Mouse (Mus musculus): ENCODE measurements around the gene Hsd17b13.
A peak's percentile ranks its signal among the peaks of the same experiment; 100 is the strongest.

Hsd17b13 gene

DNA sequence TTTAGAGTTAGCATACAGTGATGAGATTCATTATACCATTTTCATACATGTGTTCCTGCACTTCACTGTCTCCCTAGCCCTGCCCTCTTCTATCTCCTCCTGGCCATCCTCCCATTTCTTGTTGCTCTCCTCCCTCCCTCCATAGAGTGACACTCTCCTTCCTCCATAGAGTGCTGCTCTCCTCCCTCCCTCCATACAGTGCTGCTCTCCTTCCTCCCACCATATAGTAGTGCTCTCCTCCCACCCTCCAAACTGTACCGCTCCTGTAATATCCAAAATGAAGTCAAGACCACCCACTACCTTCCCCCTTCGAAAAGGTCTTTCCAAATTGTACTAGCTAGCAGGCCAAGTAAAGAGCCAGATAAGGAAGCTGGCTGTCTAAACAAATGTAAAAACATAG, 53.5 kb downstream of the Hsd17b13 start:
- no peak for DNase-seq (ENCODE audit: low spot score)

DNA sequence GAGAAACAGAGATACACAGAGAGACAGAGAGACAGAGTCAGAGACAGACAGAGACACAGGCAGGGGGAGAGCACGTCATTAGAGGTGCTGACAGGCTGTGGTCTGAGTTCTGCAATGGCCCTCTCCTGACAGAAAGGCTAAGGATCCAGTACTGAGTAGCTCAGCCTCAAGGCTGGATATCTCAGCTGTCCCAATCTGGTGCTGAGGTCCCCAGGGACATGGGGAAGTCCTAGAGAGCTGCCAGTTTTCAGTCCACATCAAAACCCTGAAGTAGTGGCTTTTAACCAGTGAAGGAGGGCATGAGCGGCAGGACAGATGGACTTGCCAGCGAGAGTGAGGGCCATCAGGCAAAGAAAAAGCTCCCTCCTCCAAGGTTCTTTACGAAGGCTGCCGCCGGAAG, 54.1 kb downstream of the Hsd17b13 start:
- DNase-seq (ENCODE audit: low spot score), result no peak

DNA sequence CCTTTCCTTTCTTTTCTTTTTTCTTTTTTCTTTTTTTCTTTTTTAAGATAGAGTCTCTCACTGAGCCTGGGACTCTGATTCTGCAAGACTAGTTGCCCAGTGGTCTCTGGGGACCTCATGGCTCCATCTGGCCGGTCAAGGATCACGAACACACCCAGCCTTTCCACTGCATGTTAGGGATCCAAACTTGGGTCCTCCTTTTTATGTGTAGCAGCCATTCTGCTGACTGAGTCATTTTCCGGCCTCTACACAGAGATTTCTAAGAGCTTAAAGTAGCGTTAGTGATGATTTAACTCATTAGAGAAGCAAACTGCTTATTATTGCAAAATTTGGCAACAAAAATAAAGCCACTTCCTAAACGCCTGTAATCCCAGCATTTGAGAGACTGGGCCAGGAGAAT, 54.8 kb downstream of the Hsd17b13 start:
- DNase-seq (ENCODE audit: low spot score), result no peak

DNA sequence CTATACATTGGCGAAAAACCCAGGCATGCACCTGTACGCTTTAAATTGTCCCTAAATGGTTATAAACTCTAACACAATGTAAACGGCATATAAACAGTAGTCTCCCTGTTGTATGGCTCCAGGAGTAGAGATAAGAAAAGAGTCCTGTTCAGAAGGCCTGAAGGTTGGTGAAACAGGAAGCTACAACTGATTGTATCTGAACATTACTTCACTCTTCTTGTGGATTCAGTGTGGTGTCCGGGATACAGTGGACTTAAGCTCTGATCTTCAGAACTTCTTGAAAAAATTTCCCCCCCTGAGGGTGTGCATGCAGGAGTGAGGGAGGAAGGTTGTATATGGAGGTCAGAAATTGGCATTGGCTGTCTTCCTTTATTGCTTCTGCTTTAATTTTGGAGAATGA, 57.7 kb downstream of the Hsd17b13 start:
- no peak for DNase-seq (ENCODE audit: low spot score)

DNA sequence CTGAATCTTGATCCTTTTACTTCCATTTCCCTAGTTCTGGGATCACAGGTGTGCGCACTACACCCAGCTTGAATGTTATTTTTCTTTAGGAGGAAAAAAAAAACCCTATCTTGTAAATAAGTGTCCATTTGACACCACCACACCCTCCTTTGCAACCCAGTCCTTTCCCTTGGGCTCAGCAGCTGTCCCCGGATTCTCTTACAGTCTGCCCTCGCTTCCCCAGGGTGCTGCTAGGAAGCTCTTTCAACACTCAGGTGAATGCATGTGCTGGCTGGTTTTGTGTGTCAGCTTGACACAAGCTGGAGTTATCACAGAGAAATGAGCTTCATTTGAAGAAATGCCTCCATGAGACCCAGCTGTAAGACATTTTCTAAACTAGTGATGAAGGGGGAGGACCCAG, 59.0 kb downstream of the Hsd17b13 start:
- no peak for DNase-seq (ENCODE audit: low spot score)

DNA sequence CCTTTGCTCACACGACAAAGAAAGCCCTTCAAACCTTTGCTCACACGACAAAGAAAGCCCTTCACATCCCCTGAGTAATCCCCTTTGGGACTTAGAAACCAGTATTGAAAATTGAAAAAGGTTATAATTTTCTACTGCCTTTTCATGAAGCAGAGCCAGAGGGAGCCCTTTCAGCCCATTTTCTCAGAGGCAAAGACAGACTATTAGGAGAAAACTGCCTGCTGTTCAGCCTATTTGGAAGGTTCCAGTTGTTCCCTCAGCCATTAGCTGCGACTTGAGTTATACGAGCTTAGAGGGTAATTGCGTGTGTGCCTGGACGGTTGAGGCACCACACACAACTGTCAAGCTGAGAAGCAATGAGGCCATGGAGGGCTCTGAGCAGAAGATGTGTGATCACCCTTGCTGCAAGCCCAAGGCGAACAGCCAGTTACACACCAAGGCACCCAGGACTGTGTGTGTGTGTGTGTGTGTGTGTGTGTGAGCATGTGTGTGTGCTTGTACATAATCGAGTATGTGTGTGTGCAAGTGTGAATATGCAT, 59.8 kb downstream of the Hsd17b13 start:
- DNase-seq (ENCODE audit: low spot score), result no peak

DNA sequence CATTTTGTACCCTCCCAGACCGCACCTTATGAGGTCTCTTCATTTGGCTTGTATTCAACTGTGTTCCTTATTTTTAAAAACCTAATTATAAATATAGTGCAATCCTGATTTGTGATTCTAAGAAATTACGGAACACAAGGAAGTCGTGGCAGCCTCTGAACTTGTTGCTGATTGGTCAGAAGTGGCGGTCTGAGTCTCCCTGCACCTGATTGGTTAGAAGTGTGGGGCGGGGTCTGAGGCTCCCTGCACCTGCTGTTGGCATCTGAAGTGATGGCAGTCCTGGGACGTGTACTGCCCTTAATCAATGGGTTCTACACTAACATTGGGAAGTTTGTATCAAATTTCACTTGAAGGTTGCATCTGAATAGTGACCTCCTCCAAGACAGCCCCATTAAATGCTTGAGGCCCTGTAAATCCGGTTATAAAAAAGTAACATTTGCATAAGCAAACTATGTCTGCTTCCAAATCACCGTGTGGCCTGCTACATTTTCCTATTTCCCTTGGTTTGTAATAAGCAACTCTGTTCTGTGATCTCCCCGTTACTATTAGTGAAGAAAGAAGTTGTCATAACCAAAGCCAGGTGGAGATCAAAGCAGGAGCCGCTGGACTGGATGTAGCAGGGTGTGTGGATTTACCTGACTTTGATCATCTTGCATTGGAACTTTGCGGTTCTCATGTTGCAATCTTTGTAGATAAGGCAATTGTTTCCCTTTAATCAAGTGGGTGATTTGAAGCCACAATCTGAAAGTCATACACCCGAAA, 60.4 kb downstream of the Hsd17b13 start:
- DNase-seq (ENCODE audit: low spot score), result no peak

DNA sequence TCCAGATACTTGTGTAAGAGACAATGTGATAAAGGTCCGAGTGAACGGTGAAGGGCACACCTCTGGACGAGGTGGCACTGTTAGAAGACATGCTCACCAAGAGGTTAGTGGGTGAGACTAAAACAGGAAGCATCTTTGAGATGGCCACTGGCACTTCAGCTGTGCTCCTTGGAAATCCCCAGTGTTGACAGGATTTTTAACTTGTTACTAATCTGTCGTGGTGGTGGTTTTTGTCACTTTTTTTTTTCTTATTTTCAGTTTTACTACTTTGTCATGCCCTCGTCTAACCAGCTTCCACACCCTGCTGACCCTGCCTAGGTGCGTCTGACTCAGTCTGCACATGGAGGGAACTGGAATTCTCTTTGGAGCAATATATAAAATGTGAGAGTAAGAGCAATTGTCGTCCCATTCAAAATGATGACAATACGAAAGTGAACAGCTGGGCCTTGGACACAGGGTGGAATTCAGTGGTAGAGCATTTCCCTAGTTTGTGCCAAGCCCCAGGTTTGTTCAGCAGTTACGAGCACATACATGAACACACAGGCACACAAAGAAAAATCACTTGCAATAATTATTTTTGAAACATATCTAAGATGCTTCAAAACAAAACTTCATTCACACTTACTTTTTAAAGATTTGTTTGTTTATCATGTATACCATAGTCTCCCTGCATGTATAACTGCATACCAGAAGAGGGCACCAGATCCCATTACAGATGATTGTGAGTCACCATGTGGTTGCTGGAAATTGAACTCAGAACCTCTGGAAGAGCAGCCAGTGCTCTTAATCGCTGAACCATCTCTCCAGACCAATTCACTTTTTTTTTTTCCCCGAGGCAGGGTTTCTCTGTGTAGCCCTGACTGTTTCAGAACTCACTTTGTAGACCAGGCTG, 62.6 kb downstream of the Hsd17b13 start:
- DNase-seq (ENCODE audit: low spot score), result no peak

DNA sequence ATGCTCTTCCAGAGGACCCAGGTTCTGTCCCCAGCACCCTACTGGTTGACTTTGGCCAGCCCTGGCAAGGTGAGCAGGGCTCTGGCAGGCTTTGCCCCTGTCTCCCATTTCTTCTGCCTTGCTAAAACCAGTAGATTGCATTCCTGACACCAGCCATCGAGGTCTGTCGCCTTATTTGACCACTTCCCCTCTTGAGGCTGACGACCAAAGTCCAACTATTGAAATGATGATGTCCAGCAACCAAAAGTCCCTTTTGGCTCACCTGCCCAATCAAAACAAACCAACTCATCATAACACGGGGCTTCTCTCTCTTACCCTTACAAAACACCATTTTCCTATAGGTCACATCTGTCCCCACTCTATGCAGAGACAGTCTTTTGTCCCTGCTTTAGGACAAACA, 64.1 kb downstream of the Hsd17b13 start:
- no peak for DNase-seq (ENCODE audit: low spot score)

DNA sequence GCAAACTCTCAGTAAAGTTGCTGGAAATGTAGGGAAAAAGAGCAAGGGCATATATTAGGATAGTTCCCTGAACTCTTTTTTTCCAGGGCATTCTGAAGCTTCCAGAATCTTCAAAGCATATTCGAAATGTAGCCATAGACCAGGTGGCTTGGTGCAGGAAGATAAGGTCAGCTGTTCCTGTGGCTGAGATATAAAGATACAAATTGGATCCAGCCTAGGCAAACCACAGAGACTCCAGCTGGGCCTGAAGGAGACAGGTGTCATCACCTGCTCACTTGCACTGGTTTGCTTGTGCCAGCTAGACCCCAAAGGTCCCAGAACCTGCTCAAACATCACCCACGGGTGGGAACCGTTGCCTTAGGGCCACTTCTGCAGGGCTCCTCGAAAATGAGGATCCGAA, 65.7 kb downstream of the Hsd17b13 start:
- no peak for DNase-seq (ENCODE audit: low spot score)

DNA sequence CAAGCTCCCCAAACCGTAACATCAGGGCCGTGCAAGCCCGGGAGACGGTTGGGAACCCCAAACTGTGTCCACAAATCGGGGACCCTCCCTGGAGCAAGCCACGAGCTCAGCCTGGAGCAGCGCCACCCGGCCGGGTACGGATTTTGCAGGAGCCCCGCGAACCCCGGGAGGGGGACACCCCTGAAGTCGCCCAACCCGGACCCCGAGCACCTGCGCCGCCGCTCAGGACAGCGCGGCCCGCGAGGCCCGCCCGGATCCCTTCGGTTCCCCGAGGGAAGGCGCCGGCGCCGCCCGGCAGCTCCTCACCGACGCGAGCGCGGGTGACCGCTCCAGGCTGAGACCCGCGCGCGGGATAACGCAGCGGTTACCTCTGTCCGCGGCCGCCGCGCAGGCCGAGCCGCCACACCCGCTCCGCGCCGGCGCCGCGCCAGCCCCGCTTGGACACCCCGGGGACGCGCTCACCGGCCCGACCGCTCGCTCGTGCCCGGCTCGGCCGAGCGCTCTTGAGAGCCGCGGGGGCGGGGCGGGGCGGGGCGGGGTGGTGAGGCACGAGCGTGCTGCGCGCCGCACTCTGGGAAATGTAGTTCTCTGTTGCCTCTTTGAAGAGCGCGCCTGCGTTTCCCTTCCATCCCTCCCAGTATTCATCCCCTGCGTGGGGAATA, 66.3 kb downstream of the Hsd17b13 start, which contains the start of gene Klhl8:
Gene Klhl8, minus strand, starts transcription at position 512 of the 662 bp plus-strand sequence.
- peak; percentile 49 for DNase-seq (ENCODE audit: low spot score)

DNA sequence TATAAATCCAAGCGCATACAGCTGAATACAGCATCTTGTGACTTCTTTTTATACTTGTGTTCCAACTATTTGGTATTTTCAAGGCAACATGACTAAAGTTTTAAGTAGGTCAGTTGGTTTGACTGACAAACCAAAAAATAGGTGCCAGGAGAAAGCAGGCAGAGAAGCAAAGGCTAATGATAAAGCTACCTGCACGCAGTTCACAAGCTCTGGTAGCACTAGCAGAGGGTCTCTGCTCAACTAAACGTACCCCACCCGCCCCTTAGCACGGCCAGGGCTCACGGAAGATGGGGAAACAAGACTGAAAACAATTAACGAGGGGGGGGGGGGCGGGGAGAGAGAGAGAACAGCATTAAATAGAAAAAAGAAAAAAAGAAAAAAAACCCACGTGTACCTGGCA, 67.1 kb downstream of the Hsd17b13 start:
- DNase-seq (ENCODE audit: low spot score), result no peak

DNA sequence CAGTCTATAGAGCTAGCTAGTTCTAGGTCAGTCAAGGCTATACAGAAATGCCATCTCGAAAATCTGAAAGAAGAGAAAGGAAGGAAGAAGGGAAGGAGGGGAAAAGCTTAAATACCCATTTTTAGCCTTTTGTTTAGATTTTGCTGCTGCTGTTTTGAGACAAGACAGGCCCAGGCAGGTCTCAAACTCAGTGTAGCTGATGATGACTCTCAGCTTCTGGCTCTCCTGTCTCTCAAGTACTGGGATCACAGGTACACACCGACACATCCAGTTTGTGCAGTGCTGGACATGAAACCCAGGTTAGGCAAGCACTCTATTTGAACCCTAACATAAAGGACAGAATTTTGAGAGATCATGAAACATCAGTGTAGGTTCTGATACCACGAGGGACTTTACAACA, 67.7 kb downstream of the Hsd17b13 start:
- DNase-seq (ENCODE audit: low spot score), result no peak

DNA sequence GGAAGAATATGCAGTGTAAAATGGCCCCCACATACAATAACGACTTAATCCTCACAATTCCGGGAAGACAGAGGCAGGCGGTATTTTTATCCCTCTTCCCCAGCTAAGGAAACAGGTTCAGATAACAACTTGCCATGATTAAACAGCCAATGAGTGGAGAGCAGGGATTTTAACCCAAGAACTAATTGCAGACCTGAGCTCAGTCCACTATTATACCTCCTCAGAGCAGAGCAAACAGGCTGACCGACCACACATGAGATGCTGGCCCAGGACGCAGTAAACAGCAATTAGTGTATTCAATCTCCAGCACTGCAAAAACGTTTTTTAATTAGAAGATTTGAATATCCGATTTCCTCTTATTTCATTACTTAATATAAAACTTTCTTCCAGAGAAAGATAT, 68.4 kb downstream of the Hsd17b13 start:
- DNase-seq (ENCODE audit: low spot score), result no peak

DNA sequence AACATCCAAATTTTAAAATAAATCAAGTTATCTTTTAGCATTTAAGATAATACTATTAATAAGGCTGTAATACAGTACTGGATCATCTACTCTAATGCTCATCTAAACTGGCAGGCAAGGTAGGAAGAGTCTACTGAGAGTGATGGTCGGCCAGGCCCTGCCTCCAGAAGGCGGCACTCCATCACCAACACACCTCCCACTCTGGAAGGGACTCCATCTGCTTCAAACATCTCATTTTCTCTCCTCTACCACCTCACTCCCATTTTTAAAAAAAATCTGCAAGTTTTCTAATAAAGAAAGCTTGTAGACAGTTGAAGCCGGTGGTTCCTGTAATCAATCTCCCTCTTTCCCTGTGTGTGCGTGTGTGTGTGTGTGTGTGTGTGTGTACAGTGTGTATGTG, 69.4 kb downstream of the Hsd17b13 start:
- DNase-seq (ENCODE audit: low spot score), result no peak

DNA sequence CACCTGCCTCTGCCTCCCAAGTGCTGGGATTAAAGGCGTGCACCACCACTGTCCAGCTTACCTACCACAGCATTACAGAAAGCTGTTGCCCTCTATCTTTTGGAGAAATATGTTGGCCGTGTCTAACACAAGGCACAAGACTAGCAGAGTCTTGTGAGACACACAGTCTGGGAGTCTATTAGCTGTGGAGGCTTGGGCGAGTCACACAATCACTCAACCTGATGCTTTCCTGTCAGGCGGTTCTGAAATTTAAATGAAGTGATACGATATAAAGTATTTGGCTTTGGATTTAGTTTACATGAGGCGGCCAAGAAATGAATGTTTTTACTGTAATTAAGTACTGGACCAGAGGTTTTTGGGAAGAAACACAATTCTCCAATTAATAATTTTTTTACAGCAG, 71.0 kb downstream of the Hsd17b13 start:
- DNase-seq (ENCODE audit: low spot score), result no peak
